Mouse (Mus musculus): ENCODE measurements around the gene 7530416G11Rik. TPM values are rescaled to one million over a fixed set of nuclear protein-coding genes. Genes with fewer than 3 reads are reported as not detected.

7530416G11Rik gene
- polyA plus RNA-seq, 1 experiment from 2014 or later: not detected

DNA sequence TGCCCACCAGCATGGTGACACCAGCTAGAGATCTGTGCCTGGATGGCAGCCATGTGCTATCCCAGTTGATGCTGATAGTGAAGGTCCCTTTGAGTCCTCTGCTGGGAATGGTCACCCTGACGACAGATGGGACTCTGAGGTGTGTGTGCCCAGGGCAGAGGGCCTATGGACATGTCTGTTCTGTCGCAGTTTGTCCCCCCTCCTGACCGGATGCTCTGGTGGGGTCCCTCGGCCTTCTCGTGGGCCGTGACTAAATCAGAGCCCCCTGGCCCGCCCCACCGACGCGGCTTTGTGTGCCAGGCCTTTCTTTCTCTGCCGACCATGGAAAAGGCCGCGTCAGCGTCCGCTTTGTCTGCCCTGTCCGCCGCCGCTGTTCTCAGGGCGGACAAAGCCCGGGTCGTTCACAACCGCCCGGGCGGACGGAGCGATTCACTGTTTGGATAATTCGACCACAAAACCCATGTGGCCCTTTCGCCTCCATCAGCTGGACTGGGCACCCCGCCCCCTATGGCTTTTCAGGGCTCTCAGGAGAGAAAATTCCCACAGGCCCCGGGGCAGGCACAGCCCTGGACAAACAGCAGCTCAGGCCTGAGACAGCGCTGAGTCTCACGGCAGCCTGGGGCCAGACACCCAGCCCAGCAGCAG is 4.5 kb upstream of the 7530416G11Rik start:
- 26% methylated on average over 32 of the region's 32 CpGs for WGBS
- Histone ChIP-seq H3K9ac (replicated peaks) (peak overlapping the region; percentile 56), H3K9me3 (no peaks in the 10 kb centered on the region), H3K4me3 (replicated peaks) (no peak overlapping the region), H3K4me1 (replicated peaks) (peaks cover 35% of the 10 kb centered on the region), H3K27ac (peak overlapping the region; percentile 84), H3K27me3 (no peaks in the 10 kb centered on the region), H3K36me3 (no peaks in the 10 kb centered on the region), H3K4me2 (replicated peaks) (no peak overlapping the region)
- ATAC-seq: peak; percentile 66

DNA sequence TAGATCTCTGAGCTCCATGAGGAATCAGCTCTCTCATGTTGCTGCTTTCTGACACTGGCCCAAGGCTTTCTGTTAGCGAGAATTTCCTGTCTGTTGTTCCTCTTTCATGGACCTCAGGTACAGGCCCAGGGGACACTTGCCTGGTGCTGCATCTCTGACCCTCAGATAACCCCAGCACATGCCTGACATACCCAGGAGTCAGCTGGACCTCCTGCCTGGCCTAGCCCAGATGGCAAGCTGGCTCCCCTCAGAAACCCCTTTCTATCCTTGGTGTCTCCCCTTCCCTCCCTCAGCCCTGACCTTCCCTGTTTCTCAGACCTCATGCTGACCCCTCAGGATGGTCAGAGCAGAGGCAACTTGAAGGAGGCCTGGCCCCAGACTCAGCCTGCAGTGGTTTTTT is 3.7 kb upstream of the 7530416G11Rik start:
- no peak overlapping the region for H3K4me2 ChIP-seq (replicated peaks)
- 64% methylated on average over 1 of the region's 1 CpGs for WGBS
- no peak for ATAC-seq
- peaks cover 35% of the 10 kb centered on the region for H3K4me1 ChIP-seq (replicated peaks)
- H3K9me3 ChIP-seq: no peaks in the 10 kb centered on the region
- no peaks in the 10 kb centered on the region for H3K27me3 ChIP-seq
- H3K9ac ChIP-seq (replicated peaks): no peak overlapping the region
- no peaks in the 10 kb centered on the region for H3K36me3 ChIP-seq
- no peak overlapping the region for H3K4me3 ChIP-seq (replicated peaks)
- H3K27ac ChIP-seq: 0 out of 2 replicates have a peak overlapping the region, but pooled peaks have one; percentile 84

DNA sequence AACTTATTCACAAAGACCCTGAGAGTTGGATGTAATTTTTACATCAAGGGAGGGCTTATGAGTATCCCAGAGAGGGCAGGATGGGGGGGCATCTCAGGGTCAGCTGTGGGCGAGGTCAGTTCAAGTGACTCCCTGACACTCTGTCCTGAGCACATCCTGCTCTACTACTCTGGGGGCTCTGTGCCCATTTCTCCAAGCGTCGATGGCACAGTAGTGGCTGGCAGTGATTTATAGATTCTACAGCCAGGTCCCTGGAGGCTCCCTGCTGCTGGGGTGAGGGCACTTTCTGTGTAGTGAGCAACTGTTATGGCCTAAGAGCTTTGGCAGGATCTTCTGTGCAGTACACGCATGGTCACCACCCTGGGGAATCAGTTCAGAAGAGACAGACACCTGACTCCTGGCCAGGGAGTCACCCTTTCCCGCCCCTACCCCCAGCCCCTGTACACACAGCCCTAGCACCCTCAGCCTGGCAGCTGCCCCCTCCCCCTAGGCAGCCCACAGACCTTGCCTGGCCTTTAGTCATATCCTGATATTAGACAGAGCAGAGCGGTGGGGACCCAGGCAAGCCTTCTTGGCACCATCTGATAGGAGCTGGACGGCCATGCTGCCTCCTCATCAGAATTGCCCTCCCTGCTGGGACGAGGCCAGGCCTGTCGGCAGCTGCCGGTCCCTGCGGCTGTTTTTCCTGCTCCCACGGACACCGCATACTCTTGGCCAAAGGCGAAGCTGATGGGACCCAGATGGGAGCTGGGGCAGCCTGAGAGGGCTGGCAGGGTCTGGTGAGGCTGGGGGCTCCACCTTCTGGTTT is 2.3 kb upstream of the 7530416G11Rik start:
- Histone ChIP-seq H3K4me3 (replicated peaks) (no peak overlapping the region), H3K4me2 (replicated peaks) (no peak overlapping the region), H3K27ac (peak overlapping the region; percentile 25; the same call in 1 of the 2 replicates), H3K4me1 (replicated peaks) (peaks cover 35% of the 10 kb centered on the region), H3K9me3 (no peaks in the 10 kb centered on the region), H3K27me3 (no peaks in the 10 kb centered on the region), H3K36me3 (no peaks in the 10 kb centered on the region), H3K9ac (replicated peaks) (no peak overlapping the region)
- ATAC-seq: peak; percentile 15; the same call in 1 of the 2 replicates
- WGBS: 65% methylated on average over 14 of the region's 14 CpGs

DNA sequence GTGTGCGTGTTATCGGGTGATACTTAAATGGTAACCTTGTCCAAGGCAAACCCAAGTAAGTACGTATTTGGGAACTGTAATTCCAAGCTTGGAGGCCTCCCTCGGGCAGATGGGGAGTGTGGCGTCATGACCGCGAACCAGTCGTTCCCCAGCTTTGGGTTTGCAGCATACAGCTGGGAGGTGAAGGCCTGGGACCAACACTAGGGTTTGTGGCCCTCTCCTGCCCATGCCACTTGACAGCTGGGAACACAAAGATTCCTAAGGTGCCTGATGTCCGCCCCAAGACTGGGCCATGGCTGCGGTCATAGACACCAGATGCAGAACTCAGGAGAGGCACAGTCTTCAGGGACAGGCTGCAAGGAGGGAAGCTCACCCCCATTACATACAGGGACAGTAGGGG is 2.8 kb downstream of the 7530416G11Rik start:
- H3K4me2 ChIP-seq (replicated peaks): no peak overlapping the region
- no peak overlapping the region for H3K9ac ChIP-seq (replicated peaks)
- ATAC-seq: no peak
- 88% methylated on average over 10 of the region's 10 CpGs for WGBS
- H3K4me1 ChIP-seq (replicated peaks): peaks cover 30% of the 10 kb centered on the region
- no peaks in the 10 kb centered on the region for H3K27me3 ChIP-seq
- no peak overlapping the region for H3K27ac ChIP-seq
- no peak overlapping the region for H3K4me3 ChIP-seq (replicated peaks)
- H3K9me3 ChIP-seq: no peaks in the 10 kb centered on the region
- H3K36me3 ChIP-seq: no peaks in the 10 kb centered on the region

DNA sequence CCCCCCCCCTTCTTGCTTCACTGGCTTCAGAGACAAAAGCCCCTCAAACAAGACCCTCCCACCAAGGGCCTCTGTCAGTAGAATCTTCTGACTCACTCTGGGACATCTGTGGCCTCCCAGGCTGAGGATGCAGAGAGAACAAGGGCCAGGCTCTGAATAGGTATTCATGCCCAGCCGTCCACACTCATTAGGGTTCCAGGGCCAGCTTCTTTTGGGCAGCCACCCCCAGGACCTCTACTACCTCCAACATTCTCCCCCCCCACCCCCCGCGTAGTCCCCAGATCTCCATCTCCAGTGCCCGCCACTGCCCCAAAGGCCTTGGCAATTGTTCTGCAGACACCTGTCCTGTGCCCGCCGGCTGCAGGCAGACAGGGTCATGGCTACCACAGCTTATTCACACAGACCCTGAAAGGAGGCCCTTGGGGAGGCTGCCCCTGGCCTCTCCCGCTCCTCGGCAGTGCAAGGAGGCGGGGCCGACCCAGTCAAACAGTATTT is 5.0 kb downstream of the 7530416G11Rik start:
- Histone ChIP-seq H3K36me3 (no peaks in the 10 kb centered on the region), H3K4me2 (replicated peaks) (no peak overlapping the region), H3K4me3 (replicated peaks) (no peak overlapping the region), H3K4me1 (replicated peaks) (peaks cover 43% of the 10 kb centered on the region), H3K27ac (peak overlapping the region; percentile 77), H3K9me3 (no peaks in the 10 kb centered on the region), H3K27me3 (no peaks in the 10 kb centered on the region), H3K9ac (replicated peaks) (no peak overlapping the region)
- 8% methylated on average over 10 of the region's 10 CpGs for WGBS
- ATAC-seq: peak; percentile 82

DNA sequence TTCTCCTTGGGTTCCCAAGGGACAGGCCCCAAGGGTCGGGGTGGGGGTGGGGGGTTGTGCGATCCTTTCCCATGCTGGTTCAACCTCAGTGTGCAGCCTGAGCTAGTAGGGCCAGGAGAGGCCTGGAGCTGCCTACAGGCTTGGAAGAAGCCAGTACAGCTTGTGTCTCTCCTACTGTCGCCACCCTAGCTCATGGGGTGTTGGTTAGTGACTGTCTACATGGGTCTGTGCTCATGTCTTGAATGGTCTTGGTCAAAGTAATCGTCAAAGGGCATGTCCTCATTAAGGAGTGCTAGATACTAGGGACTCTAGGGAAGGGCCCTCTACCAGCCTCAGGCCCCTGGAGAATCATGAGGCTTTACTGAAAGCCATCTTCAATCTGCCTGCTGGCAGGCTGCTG is 5.5 kb downstream of the 7530416G11Rik start:
- no peaks in the 10 kb centered on the region for H3K36me3 ChIP-seq
- peaks cover 43% of the 10 kb centered on the region for H3K4me1 ChIP-seq (replicated peaks)
- ATAC-seq: peak; percentile 8; the same call in 1 of the 2 replicates
- peak overlapping the region; percentile 77 for H3K27ac ChIP-seq
- H3K9ac ChIP-seq (replicated peaks): no peak overlapping the region
- no peaks in the 10 kb centered on the region for H3K9me3 ChIP-seq
- H3K4me3 ChIP-seq (replicated peaks): no peak overlapping the region
- 68% methylated on average over 4 of the region's 4 CpGs for WGBS
- H3K27me3 ChIP-seq: no peaks in the 10 kb centered on the region
- H3K4me2 ChIP-seq (replicated peaks): no peak overlapping the region

DNA sequence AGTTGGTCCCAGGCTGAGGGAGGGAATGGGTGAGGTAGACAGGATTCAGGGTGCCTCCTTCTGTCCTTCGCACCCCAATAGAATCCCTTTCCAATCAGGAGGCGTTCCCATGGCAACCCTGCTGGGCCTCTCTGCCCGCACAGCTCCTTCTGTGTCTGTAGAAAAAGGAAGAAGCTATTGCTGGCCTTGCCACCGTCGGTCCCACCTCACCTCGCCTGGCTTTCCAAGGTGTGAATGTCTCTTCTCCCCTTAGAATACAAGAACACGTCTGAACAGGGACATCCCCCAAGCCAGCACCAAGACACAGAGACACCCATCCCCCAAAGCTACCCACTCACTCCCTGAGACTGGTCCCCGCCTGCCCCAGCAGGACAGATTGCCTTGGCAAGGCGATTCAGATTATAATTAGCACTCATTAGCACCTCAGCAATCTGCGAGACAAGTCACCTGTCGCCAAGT is 8.8 kb downstream of the 7530416G11Rik start:
- no peaks in the 10 kb centered on the region for H3K9me3 ChIP-seq
- no peaks in the 10 kb centered on the region for H3K27me3 ChIP-seq
- H3K4me2 ChIP-seq (replicated peaks): peak overlapping the region; percentile 10; the same call in 1 of the 2 replicates
- peaks cover 45% of the 10 kb centered on the region for H3K4me1 ChIP-seq (replicated peaks)
- no peak overlapping the region for H3K4me3 ChIP-seq (replicated peaks)
- 0 out of 2 replicates have a peak overlapping the region, but pooled peaks have one; percentile 29 for H3K9ac ChIP-seq (replicated peaks)
- no peaks in the 10 kb centered on the region for H3K36me3 ChIP-seq
- peak; percentile 34; the same call in 1 of the 2 replicates for ATAC-seq
- H3K27ac ChIP-seq: peak overlapping the region; percentile 69
- WGBS: 6% methylated on average over 11 of the region's 11 CpGs

DNA sequence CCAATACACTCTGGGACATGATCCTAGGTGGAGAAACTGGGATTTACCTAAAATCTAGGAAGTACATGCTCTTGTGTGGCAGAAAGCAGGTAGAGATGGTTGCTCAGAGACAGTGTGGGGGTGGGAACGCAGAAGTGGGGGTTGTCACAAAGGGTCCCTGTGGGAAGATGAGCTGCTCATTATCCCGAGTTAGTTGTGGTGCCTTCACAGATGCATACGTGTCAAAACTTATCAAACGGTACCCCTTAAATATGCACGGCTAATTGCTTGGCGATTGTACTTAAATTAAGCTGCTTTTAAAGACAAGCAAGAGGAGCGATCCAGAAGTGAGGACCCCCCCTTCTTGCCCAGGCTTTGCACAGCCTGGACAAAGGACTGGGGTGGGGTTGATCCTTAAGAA is 13.3 kb downstream of the 7530416G11Rik start:
- H3K4me2 ChIP-seq (replicated peaks): no peak overlapping the region
- 0 out of 2 replicates have a peak overlapping the region, but pooled peaks have one; percentile 7 for H3K9ac ChIP-seq (replicated peaks)
- peaks cover 26% of the 10 kb centered on the region for H3K4me1 ChIP-seq (replicated peaks)
- no peak overlapping the region for H3K4me3 ChIP-seq (replicated peaks)
- H3K27me3 ChIP-seq: no peaks in the 10 kb centered on the region
- peaks cover 9% of the 10 kb centered on the region; the same call in 1 of the 2 replicates for H3K9me3 ChIP-seq
- no peak for ATAC-seq
- no peaks in the 10 kb centered on the region for H3K36me3 ChIP-seq
- peak overlapping the region; percentile 47; the same call in 1 of the 2 replicates for H3K27ac ChIP-seq
- WGBS: 50% methylated on average over 7 of the region's 7 CpGs

DNA sequence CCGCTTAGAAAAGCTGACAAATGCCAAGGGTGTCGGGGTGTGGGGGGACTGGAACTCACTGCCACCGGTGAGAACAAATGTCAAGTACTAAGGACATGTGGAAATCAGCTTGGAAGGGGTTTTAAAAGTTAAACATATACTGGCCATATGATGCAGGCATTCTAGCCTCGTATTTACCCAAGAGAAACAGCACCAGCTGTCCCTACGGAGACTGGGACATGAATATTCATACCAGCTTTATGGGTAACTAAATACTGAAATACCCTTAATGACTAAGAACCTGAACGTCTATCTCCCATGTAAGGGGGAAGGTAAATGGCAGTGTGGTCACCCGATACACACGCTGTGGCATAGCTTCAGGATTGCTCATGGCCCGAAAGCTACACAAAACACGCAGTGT is 14.1 kb downstream of the 7530416G11Rik start:
- Histone ChIP-seq H3K9me3 (peaks cover 9% of the 10 kb centered on the region; the same call in 1 of the 2 replicates), H3K27me3 (no peaks in the 10 kb centered on the region), H3K27ac (no peak overlapping the region), H3K9ac (replicated peaks) (no peak overlapping the region), H3K4me1 (replicated peaks) (peaks cover 18% of the 10 kb centered on the region), H3K4me2 (replicated peaks) (no peak overlapping the region), H3K36me3 (no peaks in the 10 kb centered on the region), H3K4me3 (replicated peaks) (no peak overlapping the region)
- 75% methylated on average over 10 of the region's 10 CpGs for WGBS
- ATAC-seq: no peak

DNA sequence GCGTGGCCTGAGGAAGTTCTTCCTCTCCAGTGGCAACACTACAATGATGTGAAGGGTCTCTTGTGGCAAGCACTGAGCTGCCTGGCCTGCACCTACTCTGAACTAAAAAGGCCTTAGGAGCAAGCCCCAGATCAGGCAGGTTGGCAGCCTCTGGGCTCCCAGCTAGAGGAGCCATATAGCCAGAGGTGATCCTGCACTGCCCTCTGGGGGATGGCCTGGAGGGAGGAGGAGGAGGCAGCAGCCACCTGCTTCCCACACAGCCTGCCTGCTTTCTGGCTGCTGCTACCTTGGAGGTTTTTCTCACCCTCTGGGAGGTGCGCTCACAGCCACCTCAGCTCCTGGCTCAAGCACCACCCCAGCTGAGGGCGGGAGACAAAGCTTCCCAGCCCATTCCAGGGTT is 22.4 kb downstream of the 7530416G11Rik start:
- peaks cover 27% of the 10 kb centered on the region for H3K4me1 ChIP-seq (replicated peaks)
- peak; percentile 46 for ATAC-seq
- H3K9ac ChIP-seq (replicated peaks): 0 out of 2 replicates have a peak overlapping the region, but pooled peaks have one; percentile 2
- H3K4me3 ChIP-seq (replicated peaks): no peak overlapping the region
- 0 out of 2 replicates have a peak overlapping the region, but pooled peaks have one; percentile 20 for H3K27ac ChIP-seq
- H3K4me2 ChIP-seq (replicated peaks): no peak overlapping the region
- H3K9me3 ChIP-seq: no peaks in the 10 kb centered on the region
- WGBS: 27% methylated on average over 3 of the region's 3 CpGs
- H3K27me3 ChIP-seq: peaks cover 10% of the 10 kb centered on the region; the same call in 1 of the 2 replicates
- 0 out of 2 replicates have a peak, but pooled peaks cover 1% of the 10 kb centered on the region for H3K36me3 ChIP-seq

DNA sequence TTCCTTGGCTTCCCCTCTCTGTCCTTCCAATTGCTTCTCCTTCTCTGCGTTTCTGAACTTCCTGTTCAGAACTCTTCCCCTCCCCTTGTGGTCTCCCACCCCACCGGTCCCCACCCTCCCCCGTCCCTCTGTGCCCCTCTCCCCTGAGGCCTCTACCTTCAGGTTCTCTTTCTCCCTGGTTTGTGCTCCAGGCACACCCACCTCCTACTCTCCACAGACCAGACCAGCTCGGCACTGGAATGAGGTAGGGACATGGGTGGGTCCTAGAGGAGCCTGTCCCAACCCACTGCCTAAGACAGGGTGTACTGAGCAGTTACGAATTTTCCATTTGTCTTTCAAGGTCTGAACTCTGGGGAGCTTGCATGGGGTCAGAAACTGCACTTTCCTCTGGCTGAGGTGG is 23.1 kb downstream of the 7530416G11Rik start:
- ATAC-seq: peak; percentile 41; the same call in 1 of the 2 replicates
- peaks cover 27% of the 10 kb centered on the region for H3K4me1 ChIP-seq (replicated peaks)
- no peak overlapping the region for H3K27ac ChIP-seq
- H3K36me3 ChIP-seq: 0 out of 2 replicates have a peak, but pooled peaks cover 5% of the 10 kb centered on the region
- H3K9ac ChIP-seq (replicated peaks): no peak overlapping the region
- H3K4me3 ChIP-seq (replicated peaks): no peak overlapping the region
- H3K4me2 ChIP-seq (replicated peaks): no peak overlapping the region
- H3K9me3 ChIP-seq: no peaks in the 10 kb centered on the region
- H3K27me3 ChIP-seq: peaks cover 10% of the 10 kb centered on the region; the same call in 1 of the 2 replicates
- WGBS: 69% methylated on average over 5 of the region's 5 CpGs

Measured in midbrain, embryonic 13.5 days (tissue).